9 mouse cellular contexts compared by ENCODE assay signal in the genomic region with DNA sequence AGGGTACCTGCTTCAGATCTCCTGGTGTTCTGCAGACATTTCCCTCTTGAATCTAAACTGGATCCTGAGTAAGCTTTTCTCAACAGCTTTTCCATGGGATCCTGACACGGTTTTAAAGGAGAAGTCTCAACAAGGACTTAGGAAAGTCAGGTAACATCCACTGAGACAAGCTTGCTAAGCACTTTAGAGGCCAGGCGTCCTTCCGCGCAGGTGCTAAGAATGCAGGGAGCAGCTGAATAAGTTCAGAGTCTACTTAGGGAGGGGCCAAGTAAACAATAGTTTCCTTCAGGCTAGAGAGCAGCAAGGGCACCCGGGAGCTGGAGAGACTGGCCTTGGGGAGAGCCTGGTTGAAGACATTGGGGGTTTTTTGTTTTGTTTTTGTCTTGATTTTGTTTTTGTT. TPM values are rescaled to one million over a fixed set of nuclear protein-coding genes. Genes with fewer than 3 reads are reported as not detected.
DNase-seq lines count a peak whose midpoint lies in the region; ATAC-seq and TF ChIP-seq lines count a peak whose summit lies in the region.
"Had no signal": no experiment of that assay in that cellular context is flagged by ENCODE, and none has a peak within 500 bp of the region (broad histone marks: within the 10 kb centered on the region; RNA-seq: fewer than 3 reads in every experiment).

No protein-coding gene starts in this region.

- 6% methylated on average over 5 of the region's 5 CpGs for WGBS in midbrain, embryonic 13.5 days
- WGBS in midbrain, embryonic 10.5 days = 18% methylated on average over 5 of the region's 5 CpGs
- WGBS in embryonic facial prominence, embryonic 10.5 days = 5% methylated on average over 5 of the region's 5 CpGs
- WGBS in small intestine, adult 2 months = 18% methylated on average over 5 of the region's 5 CpGs
- 9% methylated on average over 5 of the region's 5 CpGs for WGBS in hindbrain, embryonic 12.5 days

- no peak overlapping the region for H3K4me3 ChIP-seq in midbrain, embryonic 13.5 days (replicated peaks)
- no peak overlapping the region for H3K4me3 ChIP-seq in midbrain, embryonic 10.5 days
- no peak overlapping the region for H3K4me3 ChIP-seq in embryonic facial prominence, embryonic 10.5 days
- no peak overlapping the region for H3K4me3 ChIP-seq in small intestine, adult 2 months (ENCODE audit: low read depth, low read length)
- H3K4me3 ChIP-seq in hindbrain, embryonic 12.5 days = no peak overlapping the region

- DNase-seq in midbrain, embryonic 10.5 days (ENCODE audit: low spot score) = no peak
- peak; percentile 23 for DNase-seq in embryonic facial prominence, embryonic 10.5 days (ENCODE audit: low spot score)
- DNase-seq in kidney, postnatal 36 days = peak; percentile 75 to 82
- no peak for DNase-seq in right cerebral cortex, postnatal 10 days (ENCODE audit: low spot score in 2 of 2)
- DNase-seq in layer of hippocampus, postnatal 10 days (ENCODE audit: low spot score in 2 of 2) = no peak

- H3K27ac ChIP-seq in midbrain, embryonic 13.5 days = no peak overlapping the region
- no peak overlapping the region for H3K27ac ChIP-seq in midbrain, embryonic 10.5 days (replicated peaks)
- peak overlapping the region; percentile 44; the same call in 1 of the 2 replicates for H3K27ac ChIP-seq in embryonic facial prominence, embryonic 10.5 days (replicated peaks)
- peak overlapping the region; percentile 99 for H3K27ac ChIP-seq in small intestine, adult 2 months (ENCODE audit: insufficient read depth, low read depth, low read length)
- no peak overlapping the region for H3K27ac ChIP-seq in hindbrain, embryonic 12.5 days

- ATAC-seq in midbrain, embryonic 13.5 days = no peak
- ATAC-seq in hindbrain, embryonic 12.5 days (ENCODE audit: low FRiP score) = no peak

- peaks cover 8% of the 10 kb centered on the region; the same call in 1 of the 2 replicates for H3K4me1 ChIP-seq in midbrain, embryonic 13.5 days (replicated peaks)
- H3K4me1 ChIP-seq in midbrain, embryonic 10.5 days = peaks cover 11% of the 10 kb centered on the region
- peaks cover 14% of the 10 kb centered on the region for H3K4me1 ChIP-seq in embryonic facial prominence, embryonic 10.5 days
- H3K4me1 ChIP-seq in small intestine, adult 2 months (ENCODE audit: control insufficient read depth, insufficient read depth, insufficient read length, low read length) = peaks cover 10% of the 10 kb centered on the region; the same call in 1 of the 2 replicates
- peaks cover 3% of the 10 kb centered on the region; the same call in 1 of the 2 replicates for H3K4me1 ChIP-seq in hindbrain, embryonic 12.5 days

- no peaks in the 10 kb centered on the region for H3K27me3 ChIP-seq in midbrain, embryonic 13.5 days
- H3K27me3 ChIP-seq in midbrain, embryonic 10.5 days (ENCODE audit: low read depth, poor library complexity, severe bottlenecking) = no peaks in the 10 kb centered on the region
- H3K27me3 ChIP-seq in embryonic facial prominence, embryonic 10.5 days (replicated peaks; ENCODE audit: low read depth, poor library complexity, severe bottlenecking) = no peaks in the 10 kb centered on the region
- no peaks in the 10 kb centered on the region for H3K27me3 ChIP-seq in small intestine, adult 2 months (ENCODE audit: control insufficient read depth, insufficient read depth, low read length)
- H3K27me3 ChIP-seq in hindbrain, embryonic 12.5 days = no peaks in the 10 kb centered on the region

- TF ChIP-seq POLR2A in small intestine, adult 2 months (IDR thresholded peaks at IDR 0.05; ENCODE audit: low read depth, low read length) = peak; percentile 25; the same call in 1 of the 2 replicates

- no peaks in the 10 kb centered on the region for H3K9me3 ChIP-seq in midbrain, embryonic 13.5 days
- H3K9me3 ChIP-seq in midbrain, embryonic 10.5 days (replicated peaks) = no peaks in the 10 kb centered on the region
- no peaks in the 10 kb centered on the region for H3K9me3 ChIP-seq in embryonic facial prominence, embryonic 10.5 days
- H3K9me3 ChIP-seq in hindbrain, embryonic 12.5 days (replicated peaks) = no peaks in the 10 kb centered on the region

- 0 out of 2 replicates have a peak overlapping the region, but pooled peaks have one; percentile 7 for H3K9ac ChIP-seq in midbrain, embryonic 13.5 days (replicated peaks)
- no peak overlapping the region for H3K9ac ChIP-seq in hindbrain, embryonic 12.5 days

- TF ChIP-seq CTCF in small intestine, adult 2 months (IDR thresholded peaks at IDR 0.05; ENCODE audit: extremely low read depth, insufficient read length, insufficient replicate concordance, low read depth, low read length) = no peak

- no peak overlapping the region for H3K4me2 ChIP-seq in midbrain, embryonic 13.5 days (replicated peaks)
- no peak overlapping the region for H3K4me2 ChIP-seq in hindbrain, embryonic 12.5 days (replicated peaks)

- no peaks in the 10 kb centered on the region for H3K36me3 ChIP-seq in midbrain, embryonic 13.5 days
- H3K36me3 ChIP-seq in midbrain, embryonic 10.5 days = no peaks in the 10 kb centered on the region
- H3K36me3 ChIP-seq in embryonic facial prominence, embryonic 10.5 days (replicated peaks) = no peaks in the 10 kb centered on the region
- no peaks in the 10 kb centered on the region for H3K36me3 ChIP-seq in small intestine, adult 2 months (ENCODE audit: control insufficient read depth, insufficient read depth, low read length)
- no peaks in the 10 kb centered on the region for H3K36me3 ChIP-seq in hindbrain, embryonic 12.5 days

RNA-seq across cellular contexts. Expression of a gene that starts 16.8 kb away (rescaled TPM):
- 220 and 254 TPM in 2 replicates for polyA plus RNA-seq in midbrain, embryonic 13.5 days (2015; fragmentation: Nextera tagmentation; extraction: Ambion mirVana)
- 52.7 and 72.1 TPM in 2 replicates for polyA plus RNA-seq in midbrain, embryonic 10.5 days (2016; fragmentation: Nextera tagmentation; extraction: Ambion mirVana)
- polyA plus RNA-seq in embryonic facial prominence, embryonic 10.5 days (2016; fragmentation: Nextera tagmentation; extraction: Ambion mirVana) = 47.9 and 55.1 TPM in 2 replicates
- 41.2 and 59.9 TPM in 2 replicates for polyA plus RNA-seq in small intestine, adult 2 months (2012; rRNA removed)
- 100 to 1,000 TPM; 169 to 187 TPM for total RNA-seq in layer of hippocampus, postnatal 10 days (2021)
- 149 and 158 TPM in 2 replicates for polyA plus RNA-seq in hindbrain, embryonic 12.5 days (2016; fragmentation: Nextera tagmentation; extraction: Ambion mirVana)

RNA-seq across cellular contexts. Expression of a gene that starts 22.9 kb away (rescaled TPM):
- not detected in 2 replicates for polyA plus RNA-seq in midbrain, embryonic 13.5 days (2015; fragmentation: Nextera tagmentation; extraction: Ambion mirVana)
- 0.11 TPM in 1 of 2 replicates, not detected in the other for polyA plus RNA-seq in midbrain, embryonic 10.5 days (2016; fragmentation: Nextera tagmentation; extraction: Ambion mirVana)
- not detected in 2 replicates for polyA plus RNA-seq in embryonic facial prominence, embryonic 10.5 days (2016; fragmentation: Nextera tagmentation; extraction: Ambion mirVana)
- not detected in 2 replicates for polyA plus RNA-seq in small intestine, adult 2 months (2012; rRNA removed)
- not detected for total RNA-seq in layer of hippocampus, postnatal 10 days (2021)
- polyA plus RNA-seq in hindbrain, embryonic 12.5 days (2016; fragmentation: Nextera tagmentation; extraction: Ambion mirVana) = not detected in 2 replicates
- polyA plus RNA-seq: gonadal fat pad, adult 2 months had no signal

RNA-seq across cellular contexts. Expression of a gene that starts 30.6 kb away (rescaled TPM):
- polyA plus RNA-seq in midbrain, embryonic 13.5 days (2015; fragmentation: Nextera tagmentation; extraction: Ambion mirVana) = not detected in 2 replicates
- polyA plus RNA-seq in midbrain, embryonic 10.5 days (2016; fragmentation: Nextera tagmentation; extraction: Ambion mirVana) = not detected in 2 replicates
- not detected in 2 replicates for polyA plus RNA-seq in embryonic facial prominence, embryonic 10.5 days (2016; fragmentation: Nextera tagmentation; extraction: Ambion mirVana)
- polyA plus RNA-seq in small intestine, adult 2 months (2012; rRNA removed) = 0.13 TPM in 1 of 2 replicates, not detected in the other
- total RNA-seq in layer of hippocampus, postnatal 10 days (2021) = not detected
- not detected in 2 replicates for polyA plus RNA-seq in hindbrain, embryonic 12.5 days (2016; fragmentation: Nextera tagmentation; extraction: Ambion mirVana)
- polyA plus RNA-seq: gonadal fat pad, adult 2 months had no signal

RNA-seq across cellular contexts. Expression of a gene that starts 40.2 kb away (rescaled TPM):
- polyA plus RNA-seq in midbrain, embryonic 13.5 days (2015; fragmentation: Nextera tagmentation; extraction: Ambion mirVana) = not detected in 2 replicates
- not detected in 2 replicates for polyA plus RNA-seq in midbrain, embryonic 10.5 days (2016; fragmentation: Nextera tagmentation; extraction: Ambion mirVana)
- polyA plus RNA-seq in embryonic facial prominence, embryonic 10.5 days (2016; fragmentation: Nextera tagmentation; extraction: Ambion mirVana) = not detected in 2 replicates
- 0.11 TPM in 1 of 2 replicates, not detected in the other for polyA plus RNA-seq in small intestine, adult 2 months (2012; rRNA removed)
- not detected for total RNA-seq in layer of hippocampus, postnatal 10 days (2021)
- polyA plus RNA-seq in hindbrain, embryonic 12.5 days (2016; fragmentation: Nextera tagmentation; extraction: Ambion mirVana) = not detected in 2 replicates
- polyA plus RNA-seq: gonadal fat pad, adult 2 months had no signal

RNA-seq across cellular contexts. Expression of a gene that starts 56.0 kb away (rescaled TPM):
- polyA plus RNA-seq in midbrain, embryonic 13.5 days (2015; fragmentation: Nextera tagmentation; extraction: Ambion mirVana) = not detected in 2 replicates
- not detected in 2 replicates for polyA plus RNA-seq in midbrain, embryonic 10.5 days (2016; fragmentation: Nextera tagmentation; extraction: Ambion mirVana)
- not detected in 2 replicates for polyA plus RNA-seq in embryonic facial prominence, embryonic 10.5 days (2016; fragmentation: Nextera tagmentation; extraction: Ambion mirVana)
- not detected in 2 replicates for polyA plus RNA-seq in small intestine, adult 2 months (2012; rRNA removed)
- not detected for total RNA-seq in layer of hippocampus, postnatal 10 days (2021)
- not detected in 2 replicates for polyA plus RNA-seq in hindbrain, embryonic 12.5 days (2016; fragmentation: Nextera tagmentation; extraction: Ambion mirVana)
- polyA plus RNA-seq: gonadal fat pad, adult 2 months had no signal

Comparison
In these comparisons a context has a peak if more than half of its experiments do, and no peak if none do; other contexts are left out.
1. H3K27ac ChIP-seq: peak in embryonic facial prominence, embryonic 10.5 days (single experiment) and small intestine, adult 2 months (single experiment); none in midbrain, embryonic 13.5 days (single experiment), midbrain, embryonic 10.5 days (single experiment) and hindbrain, embryonic 12.5 days (single experiment).
2. DNase-seq: peak in embryonic facial prominence, embryonic 10.5 days (single experiment) and kidney, postnatal 36 days (2 of 2); none in midbrain, embryonic 10.5 days (single experiment), right cerebral cortex, postnatal 10 days (0 of 2) and layer of hippocampus, postnatal 10 days (0 of 2).